Mouse (Mus musculus): ENCODE data around the gene Cst12. TPM values are rescaled to one million over a fixed set of nuclear protein-coding genes. Genes with fewer than 3 reads are reported as not detected.
A peak's percentile ranks its signal among the peaks of the same experiment; 100 is the strongest.
"Not testable (repeated sequence)": the region's sequence is repeated elsewhere in the genome, so short reads cannot be mapped to it uniquely, and the experiment has no call there.

The Cst12 gene
- total RNA-seq (2021) = not detected

DNA sequence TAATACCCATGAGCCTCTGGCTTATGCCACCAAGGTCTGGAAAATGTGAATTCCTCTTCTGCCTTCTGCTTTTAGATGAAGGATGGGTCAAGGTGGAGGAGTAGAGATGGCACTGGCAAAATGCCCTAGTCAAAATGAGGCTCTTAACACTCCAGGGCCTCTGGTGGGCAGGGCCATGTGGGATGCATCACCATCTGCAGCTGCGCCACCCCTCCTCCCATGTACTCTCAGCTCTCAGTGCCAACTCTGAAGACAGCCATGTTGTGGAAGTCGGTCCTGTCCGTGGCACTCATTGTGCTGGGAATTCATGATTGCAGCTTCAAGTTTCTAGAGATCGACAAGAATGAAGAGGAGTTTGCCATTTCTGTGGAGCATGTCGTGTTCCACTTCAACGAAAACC, at the start of gene Cst12:
Gene Cst12 (plus strand): TSS at position 220 of the 400 bp plus-strand sequence.
- no peak for DNase-seq
- intact Hi-C loops (cut with DNase I) = no loop called here

DNA sequence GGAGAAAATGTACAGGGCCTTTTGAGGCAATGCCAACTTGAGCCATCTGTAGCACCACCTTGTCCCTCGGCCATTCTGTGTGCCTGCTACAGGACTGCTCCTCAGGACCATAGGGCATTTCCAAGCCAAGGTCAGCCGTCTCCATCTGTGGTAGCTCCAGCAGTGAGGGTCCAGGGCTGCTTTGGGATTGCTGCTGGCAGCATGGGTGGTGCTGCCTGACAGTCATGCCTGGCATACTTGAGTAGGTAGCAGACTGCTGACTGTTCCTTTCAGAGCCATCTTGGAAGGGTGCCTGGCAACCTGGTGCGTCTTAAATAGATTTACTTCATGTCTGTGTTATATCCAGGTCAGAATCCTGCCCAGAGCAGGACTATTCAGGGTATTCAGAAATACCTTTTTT, 46.2 kb upstream of the Cst12 start:
- peak; percentile 77 for DNase-seq
- intact Hi-C loops (cut with DNase I) = no loop called here

DNA sequence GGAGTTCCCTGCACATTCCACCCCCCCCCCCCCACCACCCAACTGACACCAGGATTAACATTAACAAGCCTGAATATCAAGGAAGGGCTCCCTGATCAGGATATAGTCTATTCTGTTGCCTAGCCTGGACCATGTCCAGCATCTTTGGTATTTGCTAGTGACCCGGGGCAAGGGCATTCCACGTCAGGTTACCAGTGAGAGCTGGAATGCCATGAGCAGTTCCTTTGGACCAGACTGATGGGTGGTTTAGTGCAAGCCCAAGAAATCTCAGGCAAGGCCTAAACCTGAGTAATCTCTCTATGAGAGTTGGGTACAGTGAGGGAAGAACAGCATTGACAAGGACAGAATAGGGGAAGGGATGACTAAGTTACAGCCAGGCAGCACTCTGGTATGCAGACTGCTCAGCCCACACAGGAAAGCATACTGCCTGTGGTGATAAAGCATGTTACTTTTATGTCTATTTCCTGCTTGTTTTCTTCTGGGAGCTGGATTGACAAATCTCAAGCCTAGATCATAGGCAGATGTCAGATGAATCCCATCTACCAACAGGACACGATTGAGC, 45.2 kb upstream of the Cst12 start:
- intact Hi-C loops (cut with DNase I) = no loop called here
- DNase-seq = peak; percentile 6

DNA sequence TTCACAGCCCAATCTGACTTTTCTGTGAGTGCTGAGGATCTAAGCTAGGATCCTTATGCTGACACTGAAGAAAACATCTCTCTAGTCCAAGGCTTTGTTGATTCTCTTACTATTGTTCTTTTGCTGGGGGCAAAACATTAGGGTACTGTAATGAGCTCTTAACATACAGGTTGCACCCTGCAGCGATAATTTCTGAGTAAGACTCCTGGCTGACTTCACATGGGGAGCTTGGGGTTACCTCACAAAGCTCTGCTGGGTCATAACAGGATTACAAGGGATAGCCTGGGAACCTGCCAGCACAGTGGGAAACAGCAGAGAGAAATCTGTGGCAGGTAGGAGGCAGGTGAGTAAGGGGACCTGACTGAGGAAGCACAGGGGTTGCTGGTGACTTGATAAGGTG, 39.1 kb upstream of the Cst12 start, which contains the start of gene Cstl1:
Gene Cstl1 (plus strand): TSS at position 301 of the 400 bp plus-strand sequence.
- DNase-seq = no peak
- intact Hi-C loops (cut with DNase I) = loop anchor here (5.0 kb wide), 1 partner anchor 152 kb away; no protein-coding TSS in a partner anchor

DNA sequence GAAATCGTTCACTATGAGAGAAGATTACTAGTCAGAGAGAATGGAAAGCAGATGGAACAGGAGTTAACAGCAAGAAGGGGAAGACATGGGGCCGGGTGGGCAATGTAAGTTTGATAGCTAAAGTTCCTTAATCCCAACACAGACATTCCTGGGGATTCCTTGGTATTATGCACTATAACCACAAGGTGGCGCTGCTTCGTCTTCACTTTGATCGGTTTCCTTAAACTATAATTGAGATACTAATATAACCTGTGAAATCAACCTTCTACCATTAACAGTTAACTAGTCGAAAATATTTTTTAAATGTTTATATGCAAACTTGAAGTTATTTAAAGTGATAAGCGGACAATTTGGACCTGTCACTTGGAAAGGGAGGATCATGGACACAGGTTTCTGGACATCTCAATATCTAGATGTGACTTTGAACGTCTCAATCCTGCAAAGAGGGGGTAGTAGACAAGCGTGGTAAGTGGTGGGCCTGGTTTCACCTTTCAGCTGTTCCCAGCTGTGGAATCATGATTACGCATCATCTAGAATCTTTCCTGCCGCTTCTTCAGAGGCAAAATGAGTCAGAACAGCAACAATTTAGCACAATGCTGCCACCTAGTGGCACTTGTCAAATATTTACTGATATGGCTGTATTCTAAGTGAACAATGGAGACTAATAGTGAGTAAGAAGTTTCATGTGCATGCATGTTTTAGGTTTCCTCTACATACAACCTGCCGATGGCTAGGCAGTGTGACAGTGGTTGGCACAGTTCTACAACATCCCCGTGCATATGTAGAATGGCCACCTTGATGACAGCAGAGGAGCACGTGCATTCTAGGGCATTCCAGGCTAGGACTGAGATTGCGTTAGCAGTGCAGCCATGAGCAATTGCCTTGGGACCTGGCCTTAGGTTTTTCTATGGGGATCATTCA, 37.0 kb upstream of the Cst12 start:
- intact Hi-C loops (cut with DNase I) = loop anchor here (5.0 kb wide), 1 partner anchor 150 kb away; no protein-coding TSS in a partner anchor
- peak; percentile 67 for DNase-seq

DNA sequence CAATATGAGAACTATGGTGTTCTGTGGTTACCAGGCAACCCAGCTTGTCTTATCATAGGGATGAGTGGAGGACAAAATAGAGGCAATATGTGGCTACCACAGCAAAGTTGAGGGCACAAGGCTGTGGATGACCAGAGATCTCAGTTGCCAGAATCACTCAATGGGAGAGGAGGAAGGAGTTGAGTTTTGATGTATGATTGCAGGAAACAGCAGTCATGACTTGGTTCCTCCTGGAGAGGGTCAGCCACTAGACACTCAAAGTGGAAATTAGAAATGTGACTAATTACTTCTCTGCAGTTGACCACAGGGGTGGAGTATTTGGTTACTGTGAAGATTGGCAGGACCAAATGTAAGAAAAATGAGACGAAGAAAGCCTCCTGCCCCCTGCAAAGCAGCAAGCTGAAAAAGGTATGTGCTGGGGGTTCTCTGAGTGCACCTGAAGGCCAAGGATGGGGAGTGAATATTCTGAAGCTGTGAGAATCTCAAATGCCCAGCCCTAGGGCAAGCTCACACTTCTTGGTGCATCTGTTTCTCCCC, 34.8 kb upstream of the Cst12 start:
- intact Hi-C loops (cut with DNase I) = loop anchor here (5.0 kb wide), 1 partner anchor 148 kb away; no protein-coding TSS in a partner anchor
- no peak for DNase-seq

DNA sequence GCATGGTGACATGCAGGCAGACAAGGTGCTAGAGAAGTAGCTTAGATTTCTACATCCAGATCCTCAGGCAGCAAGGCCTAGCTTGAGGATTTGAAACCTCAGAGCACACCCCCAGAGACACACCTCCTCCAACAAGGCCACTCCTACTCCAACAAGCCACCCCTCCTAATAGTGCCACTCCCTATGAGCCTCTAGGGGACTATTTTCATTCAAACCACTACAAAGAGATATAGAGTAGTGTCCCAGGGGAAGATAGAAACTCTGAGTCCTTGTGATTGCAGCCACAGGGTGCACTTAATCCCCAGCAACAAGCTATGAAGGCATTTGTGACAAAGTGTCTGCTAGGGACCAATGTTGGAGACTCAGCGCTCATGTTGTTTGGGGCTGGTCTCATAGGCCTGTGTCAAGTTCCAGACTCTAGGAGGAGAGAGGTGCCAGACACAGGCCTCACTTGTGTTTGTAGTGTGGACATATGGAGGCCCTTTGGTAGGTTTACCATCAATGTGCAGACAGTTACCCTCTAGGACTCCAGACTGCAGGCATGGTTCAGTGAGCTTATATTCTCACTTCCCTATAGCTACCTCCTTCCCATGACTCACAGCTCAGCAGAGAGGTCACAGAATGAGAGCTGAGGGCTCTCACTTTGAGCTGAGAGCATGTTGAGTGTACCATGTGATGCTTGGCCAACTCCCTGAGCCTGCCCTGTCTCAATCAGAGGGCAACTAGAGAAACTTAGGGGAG, 25.3 kb upstream of the Cst12 start:
- intact Hi-C loops (cut with DNase I) = no loop called here
- no peak for DNase-seq

DNA sequence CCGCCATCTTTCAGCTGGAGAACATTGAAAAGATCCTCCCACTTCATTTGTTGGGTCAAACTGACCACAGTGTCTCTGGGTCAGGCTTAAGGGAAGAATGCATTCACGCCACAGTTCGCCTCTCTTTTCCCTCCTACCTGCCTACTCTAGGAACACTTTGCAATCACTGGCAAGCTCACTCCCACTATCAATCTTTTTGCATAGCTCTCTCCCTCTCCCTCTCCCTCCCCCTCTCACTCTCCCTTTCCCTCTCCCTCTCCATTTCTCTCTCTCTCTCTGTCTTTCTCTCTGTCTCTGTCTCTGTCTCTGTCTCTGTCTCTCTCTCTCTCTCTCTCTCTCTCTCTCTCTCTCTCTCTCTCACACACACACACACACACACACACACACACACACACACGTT, 17.8 kb upstream of the Cst12 start, which contains the start of gene Cst11:
Gene Cst11 (minus strand): TSS at position 101 of the 400 bp plus-strand sequence.
- DNase-seq; intact Hi-C loops (cut with DNase I): not testable (repeated sequence)

DNA sequence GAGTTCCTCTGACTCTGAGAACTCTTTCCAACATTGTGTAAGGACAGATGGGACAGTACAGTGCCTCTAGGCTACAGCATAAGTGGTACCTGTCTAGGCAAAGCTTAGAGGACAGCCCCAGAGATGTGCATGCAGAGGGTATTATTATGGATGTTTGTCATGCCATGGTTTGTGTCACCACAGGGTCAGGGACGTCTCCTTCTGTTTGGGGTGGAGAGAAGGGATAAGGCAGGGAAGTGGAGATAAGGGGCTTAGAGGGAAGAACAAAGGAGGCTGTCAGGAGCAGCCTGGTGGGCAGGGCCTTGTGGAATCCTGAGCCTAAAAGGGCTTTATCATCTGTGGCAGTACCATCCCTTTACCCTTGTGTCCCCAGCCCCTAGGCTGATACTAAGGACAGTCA, 7.5 kb upstream of the Cst12 start, which contains the start of gene 8030411F24Rik:
Gene 8030411F24Rik (plus strand): TSS at position 301 of the 400 bp plus-strand sequence.
- DNase-seq = no peak
- intact Hi-C loops (cut with DNase I) = no loop called here

DNA sequence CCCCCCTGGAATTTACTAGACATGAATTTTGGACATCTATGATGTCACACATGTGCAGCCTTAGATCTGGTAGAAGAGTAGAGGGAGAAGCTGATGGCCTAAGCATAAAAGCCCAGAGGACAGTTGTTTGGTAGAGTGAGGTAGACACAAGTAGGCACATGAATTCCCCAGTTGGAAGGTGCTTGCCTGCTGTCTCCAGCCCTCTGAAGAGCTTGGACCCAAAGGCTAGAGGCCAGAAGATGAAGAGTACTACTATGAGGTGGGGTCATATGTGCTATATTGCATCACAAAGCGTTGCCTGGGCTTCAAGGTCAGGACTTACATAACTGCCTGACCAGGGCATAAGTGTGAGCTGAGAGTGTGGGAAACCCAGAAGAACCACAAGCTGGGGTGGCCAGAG, 9.3 kb downstream of the Cst12 start, which contains the start of gene Cst8:
Gene Cst8 (plus strand): TSS at position 301 of the 400 bp plus-strand sequence.
- intact Hi-C loops (cut with DNase I) = no loop called here
- no peak for DNase-seq

DNA sequence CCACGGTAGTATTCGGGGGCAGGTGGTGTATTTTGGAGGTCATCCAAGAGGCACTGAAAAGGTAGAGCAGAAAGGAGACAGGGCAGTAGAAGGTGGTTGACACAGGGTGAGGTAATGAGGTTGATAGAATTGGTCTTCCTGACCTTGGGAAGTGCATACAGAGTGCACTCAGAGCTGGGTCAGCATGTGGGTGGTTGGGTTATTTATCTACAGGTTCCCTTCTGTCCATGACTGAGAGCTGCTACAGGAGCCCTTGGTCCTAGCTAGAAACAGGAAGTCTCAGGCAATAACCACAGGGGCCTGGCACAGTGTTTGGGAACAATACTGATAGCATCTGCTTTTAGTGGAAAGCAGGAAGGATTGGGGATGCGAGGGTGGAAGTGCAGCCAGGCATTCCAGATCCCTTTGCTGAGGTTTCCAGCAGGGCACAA, 12.3 kb downstream of the Cst12 start:
- intact Hi-C loops (cut with DNase I) = no loop called here
- peak; percentile 46 for DNase-seq

DNA sequence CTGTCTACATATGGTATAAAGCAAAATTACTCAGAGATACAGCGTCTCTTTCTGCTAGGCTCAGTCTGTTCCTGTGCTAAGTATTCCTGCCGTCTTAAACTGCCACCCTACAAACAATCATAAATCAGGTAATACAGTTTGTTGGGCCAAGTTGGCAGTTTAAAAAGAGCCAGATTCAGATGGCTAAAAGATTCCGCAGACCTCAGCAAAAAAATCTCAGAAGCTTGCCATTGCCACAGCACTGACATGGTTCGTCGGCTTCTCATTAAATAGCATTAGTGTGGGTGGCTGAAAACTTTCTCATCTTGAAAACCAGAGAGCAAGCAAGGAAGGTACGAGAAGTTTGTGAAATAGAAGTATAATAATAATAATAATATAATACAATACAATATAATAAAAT, 17.5 kb downstream of the Cst12 start:
- no peak for DNase-seq
- intact Hi-C loops (cut with DNase I) = no loop called here

DNA sequence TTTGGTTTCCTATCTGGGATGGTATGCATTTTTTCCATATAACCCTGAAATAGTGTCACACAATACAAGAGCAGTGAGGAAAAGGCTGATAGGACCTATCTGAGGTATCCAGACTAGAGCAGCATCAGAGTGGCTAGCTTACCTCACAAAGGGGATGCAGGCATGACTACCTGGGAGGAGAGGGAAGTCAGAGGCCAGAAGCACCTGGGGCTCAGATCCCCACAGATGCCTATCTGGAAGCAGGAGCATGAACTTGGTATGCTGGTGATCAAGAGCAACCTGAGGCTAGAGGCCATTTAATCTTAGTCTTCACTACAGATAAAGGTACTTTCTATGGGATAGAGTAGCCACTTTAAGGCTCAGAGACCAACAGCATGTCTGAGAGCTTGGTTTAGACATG, 30.7 kb downstream of the Cst12 start, which contains the start of gene Cst13:
Gene Cst13 (plus strand): TSS at position 173 of the 400 bp plus-strand sequence.
- no peak for DNase-seq
- intact Hi-C loops (cut with DNase I) = no loop called here

DNA sequence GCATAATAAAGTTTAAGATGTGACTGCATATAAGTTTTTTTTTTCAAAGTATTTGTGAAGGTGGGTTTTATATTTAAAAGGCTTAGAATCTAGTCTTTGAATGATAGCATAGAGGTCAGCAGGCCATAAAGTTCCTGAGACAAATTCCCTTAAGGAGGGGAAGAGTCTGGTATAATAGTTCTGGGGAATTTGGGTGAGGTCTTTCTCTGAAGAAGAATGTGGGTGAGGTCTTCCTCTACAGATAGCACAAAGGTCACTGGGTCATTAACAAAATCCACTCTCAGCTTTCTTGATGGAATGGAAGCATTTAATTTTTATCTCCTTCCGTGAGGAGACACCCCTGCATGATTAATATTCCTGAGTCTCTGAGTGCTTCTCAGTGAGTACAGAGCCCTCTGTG, 36.8 kb downstream of the Cst12 start:
- intact Hi-C loops (cut with DNase I) = no loop called here
- no peak for DNase-seq

DNA sequence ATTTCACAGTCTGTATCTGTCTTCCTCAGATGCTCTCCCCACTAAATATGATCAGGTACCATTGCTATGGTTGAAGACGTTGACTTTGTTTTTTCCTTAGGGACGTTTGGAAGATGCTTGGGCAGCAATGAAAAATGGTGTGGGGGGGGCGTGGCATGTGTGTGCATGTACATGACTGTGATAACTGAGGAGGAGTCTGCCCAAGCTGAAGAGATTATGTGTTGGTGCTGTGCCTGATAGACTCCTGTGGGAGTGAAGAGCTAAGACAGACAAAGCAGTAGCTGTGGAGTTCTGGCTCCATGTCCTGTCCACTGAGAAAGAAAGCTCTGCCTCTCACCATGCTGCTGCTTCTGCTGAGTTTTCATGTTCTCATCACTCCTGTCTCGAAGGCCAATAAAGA, 45.8 kb downstream of the Cst12 start, which contains the start of gene Cst9:
Gene Cst9 (plus strand): TSS at position 236 of the 400 bp plus-strand sequence.
- intact Hi-C loops (cut with DNase I) = no loop called here
- no peak for DNase-seq

DNA sequence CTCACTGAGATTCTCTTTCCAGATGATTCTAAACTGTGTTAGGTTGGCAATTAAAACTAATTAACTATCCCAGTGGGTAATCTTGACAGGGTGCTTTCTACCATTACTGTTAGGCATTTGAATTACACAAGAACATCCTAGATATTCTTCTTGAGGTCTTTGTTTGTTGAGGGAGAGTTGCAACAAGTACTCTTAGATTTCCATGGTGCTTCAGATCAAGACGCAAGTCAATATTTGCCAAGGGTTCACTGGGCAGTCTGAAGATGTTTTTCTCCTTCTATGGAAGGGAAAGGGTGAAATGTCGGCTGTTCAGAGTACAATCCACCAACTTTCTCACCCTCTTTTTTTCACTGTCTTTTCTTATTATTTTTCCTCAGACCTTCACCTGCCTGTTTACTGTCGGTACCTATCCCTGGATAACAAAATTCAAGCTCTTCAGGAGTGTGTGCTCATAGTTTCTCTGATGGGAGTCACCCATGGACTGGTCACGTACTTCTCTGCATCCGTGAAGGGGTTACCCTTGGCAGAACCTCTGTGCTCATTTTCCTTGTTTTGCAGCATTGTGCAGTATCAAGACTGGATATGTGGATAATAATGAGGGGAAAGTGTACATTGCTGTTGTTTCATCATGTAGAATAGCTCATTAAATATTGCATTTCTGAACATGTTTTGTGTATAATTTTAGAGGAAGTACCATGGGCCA, 49.1 kb downstream of the Cst12 start:
- intact Hi-C loops (cut with DNase I) = no loop called here

DNA sequence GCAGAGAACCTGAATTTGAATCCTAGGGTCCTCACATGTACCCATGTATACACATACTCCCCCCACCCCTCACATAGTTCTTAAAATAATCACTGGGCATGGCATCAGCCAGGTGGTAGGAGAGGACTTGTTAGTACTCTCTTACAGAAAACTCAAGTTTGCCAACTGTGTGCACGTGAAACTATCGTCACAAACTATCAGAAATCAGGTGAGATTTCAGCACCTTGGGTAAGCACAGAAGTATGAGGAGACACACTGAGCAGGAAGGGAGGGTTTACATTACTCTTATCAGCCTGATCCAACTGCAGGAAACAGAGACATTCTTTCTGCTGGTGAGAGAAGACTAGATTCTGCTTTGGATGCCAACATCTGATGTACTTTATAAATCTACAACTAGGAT, 50.1 kb downstream of the Cst12 start:
- intact Hi-C loops (cut with DNase I) = no loop called here
- DNase-seq = no peak

More for the DNA sequence above, 49.1 kb downstream of the Cst12 start:
- no peak for DNase-seq
